Mouse (Mus musculus) urinary bladder, postnatal 36 days (tissue): ENCODE data around the gene Psme4.
"Not testable (repeated sequence)": the region's sequence is repeated elsewhere in the genome, so short reads cannot be mapped to it uniquely, and the experiment has no call there.

Experiments
- DNase-seq, 2 experiments: peaks; one replicate each; pipeline ENCODE4 v3.0.0; 2022; ENCODE audit warnings: low spot score in 2 of 2, mixed read lengths in 1 of 2

Psme4 gene

GRCm38 (mm10) chr11:30771267-30771903, at the start of gene Psme4:
Psme4 (plus strand) TSS chr11:30771726.
- peak; percentile 93 to 96 for DNase-seq

GRCm38 (mm10) chr11:30723438-30723837, 48.1 kb upstream of the Psme4 start:
- DNase-seq = no peak

- no peak for DNase-seq
These were observed 40.8 kb upstream of the Psme4 start for GRCm38 (mm10) chr11:30730721-30731120.

- DNase-seq = no peak
These were observed 38.1 kb upstream of the Psme4 start for GRCm38 (mm10) chr11:30733376-30733775.

GRCm38 (mm10) chr11:30743991-30744390, 27.5 kb upstream of the Psme4 start:
- no peak for DNase-seq

GRCm38 (mm10) chr11:30748938-30749337, 22.6 kb upstream of the Psme4 start:
- no peak for DNase-seq

GRCm38 (mm10) chr11:30749587-30749986, 21.9 kb upstream of the Psme4 start:
- no peak for DNase-seq

- DNase-seq = no peak
These were observed 21.3 kb upstream of the Psme4 start for GRCm38 (mm10) chr11:30750039-30750823.

- DNase-seq = no peak
These were observed 18.6 kb upstream of the Psme4 start for GRCm38 (mm10) chr11:30752956-30753355.

- not testable (repeated sequence) for DNase-seq
These were observed 17.1 kb upstream of the Psme4 start for GRCm38 (mm10) chr11:30754486-30754854.

GRCm38 (mm10) chr11:30754855-30755530, 16.5 kb upstream of the Psme4 start:
- DNase-seq = peak in 1 of 2 experiments; percentile 11

- DNase-seq = no peak
These were observed 10.1 kb upstream of the Psme4 start for GRCm38 (mm10) chr11:30761381-30761780.

GRCm38 (mm10) chr11:30761891-30762290, 9.6 kb upstream of the Psme4 start:
- DNase-seq = no peak

- no peak for DNase-seq
These were observed 6.5 kb upstream of the Psme4 start for GRCm38 (mm10) chr11:30765076-30765475.

GRCm38 (mm10) chr11:30770817-30771216, 709 bp upstream of the Psme4 start:
- DNase-seq = no peak

- peak; percentile 46 to 47 for DNase-seq
These were observed 517 bp downstream of the Psme4 start for GRCm38 (mm10) chr11:30771904-30772581.

- no peak for DNase-seq
These were observed 1.4 kb downstream of the Psme4 start for GRCm38 (mm10) chr11:30772777-30773417.

GRCm38 (mm10) chr11:30774638-30775037, 3.1 kb downstream of the Psme4 start:
- DNase-seq = no peak

- no peak for DNase-seq
These were observed 6.0 kb downstream of the Psme4 start for GRCm38 (mm10) chr11:30777498-30777897.

GRCm38 (mm10) chr11:30780893-30781292, 9.4 kb downstream of the Psme4 start:
- no peak for DNase-seq

GRCm38 (mm10) chr11:30781612-30782011, 10.1 kb downstream of the Psme4 start:
- no peak for DNase-seq

- DNase-seq = no peak
These were observed 14.0 kb downstream of the Psme4 start for GRCm38 (mm10) chr11:30785497-30785896.
